Mouse (Mus musculus) neural tube, embryonic 14.5 days (tissue): ENCODE data around the gene Prpf3. TPM values are rescaled to one million over a fixed set of nuclear protein-coding genes. Genes with fewer than 3 reads are reported as not detected.
"Not testable (repeated sequence)": the region's sequence is repeated elsewhere in the genome, so short reads cannot be mapped to it uniquely, and the experiment has no call there.

Source experiments
- ATAC-seq: fragments of 200-750 bp; cut with Nextera tagmentation; 2 replicates; pipeline ENCODE4 v1.8.0; 2017; ENCODE audit warnings: low read depth, mild to moderate bottlenecking, moderate TSS enrichment, moderate library complexity
- H3K27ac ChIP-seq: fragments of 300-500 bp; sonication (generic); 2 replicates; pipeline ENCODE4 v1.5.1; 2014; ENCODE audit warnings: low read depth, mild to moderate bottlenecking, control low read depth, low read length, moderate library complexity, mixed read lengths
- H3K27me3 ChIP-seq: fragments of 300-500 bp; sonication (generic); 2 replicates; pipeline ENCODE4 v1.6.1; 2014; ENCODE audit warnings: low read length; ENCODE audit not compliant: control insufficient read depth, insufficient read depth
- H3K36me3 ChIP-seq: fragments of 300-500 bp; sonication (generic); 2 replicates; pipeline ENCODE4 v1.6.1; 2014; ENCODE audit warnings: low read length, mixed read lengths; ENCODE audit not compliant: control insufficient read depth, insufficient read depth
- H3K4me1 ChIP-seq: fragments of 300-500 bp; sonication (generic); 2 replicates; pipeline ENCODE4 v1.6.1; 2014; ENCODE audit warnings: low read length; ENCODE audit not compliant: control insufficient read depth, insufficient read depth
- H3K4me2 ChIP-seq: fragments of 300-500 bp; sonication (generic); 2 replicates; pipeline ENCODE4 v1.6.1; 2014; ENCODE audit warnings: mild to moderate bottlenecking, low read depth, low read length, control low read depth
- H3K4me3 ChIP-seq: fragments of 300-500 bp; sonication (generic); 2 replicates; pipeline ENCODE4 v1.5.1; 2014; ENCODE audit warnings: low read depth, low read length, control low read depth, mixed read lengths
- H3K9ac ChIP-seq: fragments of 300-500 bp; sonication (generic); replicated peaks from 2 replicates; pipeline ENCODE4 v1.6.1; 2014; ENCODE audit warnings: low read depth, mild to moderate bottlenecking, control low read depth, low read length, mixed read lengths
- H3K9me3 ChIP-seq: fragments of 300-500 bp; sonication (generic); 2 replicates; pipeline ENCODE4 v1.6.1; 2016; ENCODE audit warnings: low read length; ENCODE audit not compliant: control insufficient read depth
- WGBS: fragments of 180-500 bp; shearing (Covaris S2); extraction: QIAGEN DNeasy Blood & Tissue Kit; methylation state at CpG from one replicate; pipeline ENCODE4 v1.1.7; 2014; 5-methylcytosine and 5-hydroxymethylcytosine counted together
- polyA plus RNA-seq: library from polyadenylated mRNA; unstranded; fragments of >200 nt; fragmentation: Nextera tagmentation; extraction: Ambion mirVana; gene quantifications from 2 replicates; pipeline ENCODE4 v1.2.1, GENCODE M21; 2014

The Prpf3 gene
- 29.6 and 38.5 TPM in 2 replicates for polyA plus RNA-seq

- Histone ChIP-seq H3K9ac (peak within 1 kb of the TSS; percentile 63), H3K36me3 (peaks cover 18% of the 10 kb centered on the region), H3K4me2 (peak within 1 kb of the TSS; percentile 79), H3K4me1 (peaks cover 5% of the 10 kb centered on the region; the same call in 1 of the 2 replicates), H3K9me3 (no peaks in the 10 kb centered on the region), H3K27me3 (no peaks in the 10 kb centered on the region; the same call in 1 of the 2 replicates), H3K27ac (peak within 1 kb of the TSS; percentile 70), H3K4me3 (peak within 1 kb of the TSS; percentile 78)
- under 1% methylated on average over 56 of the region's 56 CpGs for WGBS
- peak; percentile 98 for ATAC-seq
These were observed at the start of gene Prpf3 for GRCm38 (mm10) chr3:95855502-95856089. Gene Prpf3 (minus strand): TSS chr3:95855885.

GRCm38 (mm10) chr3:95904568-95904967, 48.9 kb upstream of the Prpf3 start, which contains the start of gene Car14:
Gene Car14 (minus strand): TSS chr3:95904691.
- H3K27me3 ChIP-seq = no peaks in the 10 kb centered on the region
- peak within 1 kb of the TSS; percentile 62 for H3K4me2 ChIP-seq
- H3K36me3 ChIP-seq = no peaks in the 10 kb centered on the region
- peak within 1 kb of the TSS; percentile 27 for H3K4me3 ChIP-seq
- peak within 1 kb of the TSS; percentile 26; the same call in 1 of the 2 replicates for H3K9ac ChIP-seq
- ATAC-seq = 0 out of 2 replicates have a peak, but pooled peaks have one; percentile 22
- H3K9me3 ChIP-seq = no peaks in the 10 kb centered on the region
- no peak within 1 kb of the TSS for H3K27ac ChIP-seq
- H3K4me1 ChIP-seq = peaks cover 9% of the 10 kb centered on the region
- WGBS = under 1% methylated on average over 15 of the region's 15 CpGs

- Histone ChIP-seq H3K9ac (no peak overlapping the region), H3K36me3 (no peaks in the 10 kb centered on the region), H3K4me1 (peaks cover 9% of the 10 kb centered on the region), H3K27ac (no peak overlapping the region), H3K9me3 (no peaks in the 10 kb centered on the region), H3K4me2 (peak overlapping the region; percentile 62), H3K4me3 (no peak overlapping the region), H3K27me3 (no peaks in the 10 kb centered on the region)
- WGBS = under 1% methylated on average over 15 of the region's 15 CpGs
- ATAC-seq = no peak
These were observed 48.2 kb upstream of the Prpf3 start for GRCm38 (mm10) chr3:95903753-95904502.

GRCm38 (mm10) chr3:95902643-95903042, 47.0 kb upstream of the Prpf3 start:
- H3K27me3 ChIP-seq = no peaks in the 10 kb centered on the region
- no peak overlapping the region for H3K27ac ChIP-seq
- 27% methylated on average over 6 of the region's 6 CpGs for WGBS
- H3K4me2 ChIP-seq = no peak overlapping the region
- peaks cover 9% of the 10 kb centered on the region for H3K4me1 ChIP-seq
- no peaks in the 10 kb centered on the region for H3K9me3 ChIP-seq
- no peak overlapping the region for H3K9ac ChIP-seq
- ATAC-seq = no peak
- no peaks in the 10 kb centered on the region for H3K36me3 ChIP-seq
- H3K4me3 ChIP-seq = no peak overlapping the region

GRCm38 (mm10) chr3:95902373-95902625, 46.6 kb upstream of the Prpf3 start:
- no peak for ATAC-seq
- H3K36me3 ChIP-seq = no peaks in the 10 kb centered on the region
- H3K4me1 ChIP-seq = peaks cover 9% of the 10 kb centered on the region
- no peak overlapping the region for H3K4me2 ChIP-seq
- H3K9ac ChIP-seq = no peak overlapping the region
- H3K27ac ChIP-seq = no peak overlapping the region
- no peaks in the 10 kb centered on the region for H3K9me3 ChIP-seq
- H3K4me3 ChIP-seq = no peak overlapping the region
- no peaks in the 10 kb centered on the region for H3K27me3 ChIP-seq

GRCm38 (mm10) chr3:95901616-95902372, 46.1 kb upstream of the Prpf3 start:
- H3K4me2 ChIP-seq = no peak overlapping the region
- no peaks in the 10 kb centered on the region for H3K27me3 ChIP-seq
- H3K36me3 ChIP-seq = no peaks in the 10 kb centered on the region
- H3K27ac ChIP-seq = no peak overlapping the region
- whole genome bisulfite sequencing = 72% methylated on average over 9 of the region's 9 CpGs
- H3K9ac ChIP-seq = no peak overlapping the region
- peaks cover 9% of the 10 kb centered on the region for H3K4me1 ChIP-seq
- ATAC-seq = no peak
- no peaks in the 10 kb centered on the region for H3K9me3 ChIP-seq
- H3K4me3 ChIP-seq = no peak overlapping the region

GRCm38 (mm10) chr3:95899800-95900524, 44.3 kb upstream of the Prpf3 start:
- no peak overlapping the region for H3K4me3 ChIP-seq
- no peaks in the 10 kb centered on the region for H3K27me3 ChIP-seq
- H3K9me3 ChIP-seq = no peaks in the 10 kb centered on the region
- no peaks in the 10 kb centered on the region for H3K36me3 ChIP-seq
- peaks cover 7% of the 10 kb centered on the region for H3K4me1 ChIP-seq
- H3K9ac ChIP-seq = no peak overlapping the region
- WGBS = 83% methylated on average over 13 of the region's 13 CpGs
- no peak for ATAC-seq
- no peak overlapping the region for H3K4me2 ChIP-seq
- no peak overlapping the region for H3K27ac ChIP-seq

- 88% methylated on average over 7 of the region's 7 CpGs for WGBS
- not testable (repeated sequence) for H3K4me2 ChIP-seq, H3K9ac ChIP-seq, H3K27ac ChIP-seq, H3K4me3 ChIP-seq, H3K4me1 ChIP-seq, H3K27me3 ChIP-seq, H3K36me3 ChIP-seq, ATAC-seq, H3K9me3 ChIP-seq
These were observed 39.8 kb upstream of the Prpf3 start for GRCm38 (mm10) chr3:95895501-95895900.
